Mouse (Mus musculus): ENCODE measurements around the gene Daxx.

- TF ChIP-seq CTCF (IDR thresholded peaks at IDR 0.05; ENCODE audit: low read depth) = no peak
- no peak for TF ChIP-seq EP300 (IDR thresholded peaks at IDR 0.05; ENCODE audit: low read depth)
Measured at GRCm38 (mm10) chr17:33950131-33950625, 41.0 kb downstream of the Daxx start.
